Mouse (Mus musculus) ES-Bruce4 (cell line): Measurements from ENCODE around the gene Pld5. TPM values are rescaled to one million over a fixed set of nuclear protein-coding genes. Genes with fewer than 3 reads are reported as not detected.

Source experiments
- H3K27ac ChIP-seq: 2 replicates; pipeline ENCODE4 v1.5.1; 2012; ENCODE audit warnings: low read length, inconsistent platforms; ENCODE audit not compliant: insufficient read depth
- H3K27me3 ChIP-seq: 2 replicates; pipeline ENCODE4 v1.6.1; 2012; ENCODE audit warnings: mild to moderate bottlenecking, low read length, inconsistent platforms; ENCODE audit not compliant: control insufficient read depth, poor library complexity, insufficient read depth, severe bottlenecking
- H3K36me3 ChIP-seq: 2 replicates; pipeline ENCODE4 v1.6.1; 2012; ENCODE audit warnings: inconsistent platforms, mild to moderate bottlenecking, low read length, moderate library complexity; ENCODE audit not compliant: control insufficient read depth, poor library complexity, insufficient read depth, severe bottlenecking
- H3K4me1 ChIP-seq: one replicate; pipeline ENCODE4 v1.8.1; 2011; ENCODE audit warnings: low read length; ENCODE audit not compliant: control insufficient read depth, insufficient read depth
- H3K4me3 ChIP-seq: 2 replicates; pipeline ENCODE4 v1.5.1; 2011; ENCODE audit warnings: low read depth, mild to moderate bottlenecking, low read length
- H3K9ac ChIP-seq: 2 replicates; pipeline ENCODE4 v1.6.1; 2012; ENCODE audit warnings: low read depth, mild to moderate bottlenecking, inconsistent platforms; ENCODE audit not compliant: poor library complexity, severe bottlenecking
- H3K9me3 ChIP-seq: replicated peaks from 2 replicates; pipeline ENCODE4 v1.6.1; 2012; ENCODE audit warnings: mild to moderate bottlenecking, low read length, inconsistent platforms; ENCODE audit not compliant: control insufficient read depth, poor library complexity, insufficient read depth, severe bottlenecking
- CTCF ChIP-seq: IDR thresholded peaks from one replicate; pipeline ENCODE4 v1.8.1; 2011; ENCODE audit warnings: low read depth, low read length
- EP300 ChIP-seq: IDR thresholded peaks from 2 replicates; pipeline ENCODE4 v1.6.1; 2011; ENCODE audit warnings: low read depth, low read length; ENCODE audit not compliant: insufficient read depth
- POLR2A ChIP-seq: IDR thresholded peaks from one replicate; pipeline ENCODE4 v1.8.1; 2011; ENCODE audit warnings: low read length; ENCODE audit not compliant: insufficient read depth
- polyA plus RNA-seq: library from polyadenylated mRNA; stranded (reverse); fragments of >200 nt; gene quantifications from 2 replicates; pipeline ENCODE4 v1.2.4, GENCODE M21; 2011; ENCODE audit warnings: low read depth; ENCODE audit not compliant: missing spikeins, insufficient read depth, insufficient read length

Gene Pld5
- polyA plus RNA-seq, 1 experiment = 0.36 TPM

GRCm38 (mm10) chr1:175961786-175962185 lies 313.3 kb downstream of the Pld5 start:
- TF ChIP-seq EP300 (no peak), POLR2A (no peak), CTCF (no peak)
- Histone ChIP-seq H3K36me3 (no peaks in the 10 kb centered on the region), H3K4me1 (no peaks in the 10 kb centered on the region), H3K27ac (no peak overlapping the region), H3K9ac (no peak overlapping the region), H3K9me3 (peaks cover 5% of the 10 kb centered on the region), H3K4me3 (no peak overlapping the region), H3K27me3 (no peaks in the 10 kb centered on the region)

- Histone ChIP-seq H3K27ac (no peak overlapping the region), H3K9ac (no peak overlapping the region), H3K36me3 (no peaks in the 10 kb centered on the region), H3K4me3 (no peak overlapping the region), H3K4me1 (no peaks in the 10 kb centered on the region), H3K9me3 (no peaks in the 10 kb centered on the region), H3K27me3 (no peaks in the 10 kb centered on the region)
- TF ChIP-seq POLR2A (no peak), EP300 (no peak), CTCF (no peak)
Observed at GRCm38 (mm10) chr1:175950851-175951250, 324.3 kb downstream of the Pld5 start.

- H3K36me3 ChIP-seq = no peaks in the 10 kb centered on the region
- TF ChIP-seq POLR2A (no peak), CTCF (no peak), EP300 (no peak)
- H3K9me3 ChIP-seq = no peaks in the 10 kb centered on the region
- no peaks in the 10 kb centered on the region for H3K4me1 ChIP-seq
- no peak overlapping the region for H3K27ac ChIP-seq
- H3K4me3 ChIP-seq = no peak overlapping the region
- H3K27me3 ChIP-seq = no peaks in the 10 kb centered on the region
- no peak overlapping the region for H3K9ac ChIP-seq
Observed at GRCm38 (mm10) chr1:175950421-175950820, 324.7 kb downstream of the Pld5 start.

GRCm38 (mm10) chr1:175946718-175947315 lies 328.3 kb downstream of the Pld5 start:
- Histone ChIP-seq H3K9ac (no peak overlapping the region), H3K36me3 (no peaks in the 10 kb centered on the region), H3K4me3 (no peak overlapping the region), H3K27ac (no peak overlapping the region), H3K27me3 (no peaks in the 10 kb centered on the region), H3K4me1 (no peaks in the 10 kb centered on the region), H3K9me3 (no peaks in the 10 kb centered on the region)
- TF ChIP-seq POLR2A = no peak
- no peak for TF ChIP-seq EP300
- TF ChIP-seq CTCF = no peak

- TF ChIP-seq POLR2A (no peak), CTCF (no peak)
- Histone ChIP-seq H3K36me3 (no peaks in the 10 kb centered on the region), H3K27me3 (no peaks in the 10 kb centered on the region), H3K9ac (no peak overlapping the region), H3K27ac (no peak overlapping the region), H3K9me3 (no peaks in the 10 kb centered on the region), H3K4me3 (no peak overlapping the region), H3K4me1 (no peaks in the 10 kb centered on the region)
Observed at GRCm38 (mm10) chr1:175943168-175943567, 331.9 kb downstream of the Pld5 start.

GRCm38 (mm10) chr1:175938731-175939130 lies 336.4 kb downstream of the Pld5 start:
- Histone ChIP-seq H3K4me3 (no peak overlapping the region), H3K36me3 (no peaks in the 10 kb centered on the region), H3K27ac (no peak overlapping the region), H3K9me3 (no peaks in the 10 kb centered on the region), H3K4me1 (no peaks in the 10 kb centered on the region), H3K27me3 (no peaks in the 10 kb centered on the region), H3K9ac (no peak overlapping the region)
- no peak for TF ChIP-seq EP300
- no peak for TF ChIP-seq CTCF
- TF ChIP-seq POLR2A = no peak
